Mouse (Mus musculus): ENCODE data around the gene Akap2.

The Akap2 gene

GRCm38 (mm10) chr4:57904638-57905037, 187.2 kb downstream of the Akap2 start:
- DNase-seq (ENCODE audit: low spot score in 2 of 2): no peak

DNA sequence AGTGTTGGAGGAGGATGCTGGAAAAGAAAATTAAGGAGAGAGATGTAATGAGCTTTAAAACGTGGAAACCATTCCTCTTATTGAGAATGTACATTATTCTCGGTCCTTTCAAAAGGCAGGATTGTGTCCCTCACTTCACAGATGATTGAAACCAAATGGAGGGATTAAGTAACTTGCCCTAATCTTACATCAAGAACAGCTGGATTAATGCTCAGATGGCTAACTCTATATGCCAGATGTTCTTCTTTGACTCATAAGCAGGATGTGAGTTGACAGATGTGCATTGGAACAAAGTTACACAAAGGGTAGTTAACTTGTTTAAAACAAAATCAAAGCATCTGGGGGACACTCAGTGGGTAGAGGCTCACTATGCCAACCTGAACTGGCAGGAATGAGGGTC, 189.3 kb downstream of the Akap2 start:
- no peak for DNase-seq (ENCODE audit: low spot score in 2 of 2)

DNA sequence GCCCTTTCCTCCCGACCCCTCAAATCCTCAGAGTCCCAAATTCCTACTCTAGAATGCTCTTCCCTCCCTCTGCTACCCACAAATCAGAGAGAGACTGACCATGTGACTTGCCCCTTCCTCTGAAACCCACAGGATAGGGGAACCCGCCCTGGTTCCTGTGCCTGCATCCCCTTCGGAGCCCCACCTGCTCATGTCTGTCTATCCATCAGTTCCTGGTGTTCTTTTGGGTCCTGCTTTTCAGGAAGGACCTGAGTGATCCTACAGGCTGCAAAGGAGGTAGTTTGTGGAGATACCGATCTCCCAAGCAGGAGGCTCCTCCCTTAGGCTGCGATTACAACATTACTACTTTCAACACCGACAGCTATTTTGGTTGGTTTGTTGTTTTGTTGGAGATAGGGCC, 191.4 kb downstream of the Akap2 start:
- DNase-seq (ENCODE audit: low spot score in 2 of 2): no peak

- no peak for DNase-seq (ENCODE audit: low spot score in 2 of 2)
Measured at GRCm38 (mm10) chr4:57913021-57913420, 195.6 kb downstream of the Akap2 start.

- no peak for DNase-seq (ENCODE audit: low spot score in 2 of 2)
Measured at GRCm38 (mm10) chr4:57914193-57915190, 197.0 kb downstream of the Akap2 start.

GRCm38 (mm10) chr4:57915216-57915965, 197.9 kb downstream of the Akap2 start:
- no peak for DNase-seq (ENCODE audit: low spot score in 2 of 2)

GRCm38 (mm10) chr4:57916201-57916661, 198.8 kb downstream of the Akap2 start, which contains the start of gene D630039A03Rik:
D630039A03Rik (minus strand) TSS chr4:57916297.
- DNase-seq (ENCODE audit: low spot score in 2 of 2): no peak

DNA sequence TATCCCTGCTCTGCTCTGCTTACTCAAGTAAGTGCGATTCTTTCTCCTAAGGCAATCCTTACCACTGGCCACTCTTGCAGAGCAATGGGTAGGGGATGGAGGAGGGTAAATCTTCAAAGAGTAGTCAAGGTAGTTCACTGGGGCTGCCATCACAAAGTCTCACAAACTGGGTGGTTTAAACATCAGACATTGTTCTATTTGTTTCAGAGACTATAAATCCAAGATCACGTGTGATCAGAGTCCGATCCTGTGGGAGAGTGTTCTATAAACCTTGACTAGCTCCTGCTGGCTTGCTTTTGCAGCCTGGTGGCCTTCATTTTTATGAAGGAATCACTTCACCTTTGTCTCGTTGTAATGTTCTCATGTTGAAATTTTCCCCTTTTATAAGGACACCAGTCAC, 199.3 kb downstream of the Akap2 start:
- DNase-seq (ENCODE audit: low spot score in 2 of 2): no peak

DNA sequence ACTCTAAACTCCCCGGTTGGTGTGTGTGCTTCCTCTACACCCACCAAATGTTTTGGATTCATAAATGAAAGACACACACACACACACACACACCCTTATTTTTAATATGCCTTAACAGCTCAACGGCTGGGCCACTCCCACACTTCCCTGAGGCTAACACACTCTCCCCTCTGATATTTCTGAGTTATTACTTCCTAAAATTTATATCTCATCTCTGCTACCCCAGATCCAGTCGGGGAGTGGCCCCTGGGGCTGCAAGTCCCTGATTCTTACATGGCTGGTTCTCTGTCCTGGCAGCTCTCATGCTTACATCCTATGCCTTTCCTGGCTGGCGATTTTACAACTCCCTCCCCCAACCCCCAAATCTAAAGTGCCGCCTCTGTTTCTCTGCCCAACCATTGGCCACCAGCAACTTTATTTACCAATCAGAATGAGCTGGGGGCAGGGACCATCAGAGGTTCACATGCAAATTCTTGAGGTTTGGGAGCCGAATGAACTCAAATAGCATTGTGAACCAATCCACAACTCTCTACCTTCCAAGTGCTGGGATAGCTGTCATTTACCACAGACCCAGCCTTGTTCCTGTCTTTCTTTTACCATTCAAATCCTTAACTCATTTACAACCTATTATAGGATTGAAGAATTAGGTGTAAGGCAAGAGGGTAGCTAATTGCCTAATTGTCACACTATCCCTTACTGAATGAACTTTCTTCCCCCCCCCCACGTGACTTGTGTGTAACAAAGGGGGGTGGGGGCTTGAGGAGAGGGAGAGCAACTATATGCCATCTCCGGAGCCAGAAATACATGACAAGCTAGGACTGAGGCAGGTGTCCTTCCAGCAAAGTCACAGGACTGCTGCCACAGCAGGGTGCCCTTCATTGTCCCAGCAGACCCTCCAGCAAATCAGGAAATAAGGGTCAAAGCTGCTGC, 202.3 kb downstream of the Akap2 start:
- DNase-seq (ENCODE audit: low spot score in 2 of 2): no peak

DNA sequence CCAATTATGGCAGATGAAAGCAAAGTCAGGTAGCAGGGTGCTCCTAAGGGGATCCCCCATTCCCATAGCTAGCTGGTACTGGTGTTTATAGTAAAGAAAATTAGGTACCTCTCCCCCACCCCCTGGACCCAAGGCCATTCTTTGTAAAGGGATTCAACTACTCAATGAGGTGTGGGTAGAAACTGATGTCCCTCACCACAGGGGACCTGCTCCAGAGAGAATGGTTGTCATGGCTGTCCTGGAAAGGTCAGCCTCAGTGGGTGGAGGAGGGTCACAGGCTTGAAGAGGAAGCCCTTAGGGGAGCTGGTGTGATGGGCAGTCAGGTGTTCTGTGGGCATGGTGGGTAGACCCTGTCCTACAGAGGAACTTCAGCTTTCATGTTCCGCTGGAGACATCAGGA, 203.1 kb downstream of the Akap2 start:
- no peak for DNase-seq (ENCODE audit: low spot score in 2 of 2)

GRCm38 (mm10) chr4:57922171-57922570, 204.7 kb downstream of the Akap2 start:
- DNase-seq (ENCODE audit: low spot score in 2 of 2): no peak

DNA sequence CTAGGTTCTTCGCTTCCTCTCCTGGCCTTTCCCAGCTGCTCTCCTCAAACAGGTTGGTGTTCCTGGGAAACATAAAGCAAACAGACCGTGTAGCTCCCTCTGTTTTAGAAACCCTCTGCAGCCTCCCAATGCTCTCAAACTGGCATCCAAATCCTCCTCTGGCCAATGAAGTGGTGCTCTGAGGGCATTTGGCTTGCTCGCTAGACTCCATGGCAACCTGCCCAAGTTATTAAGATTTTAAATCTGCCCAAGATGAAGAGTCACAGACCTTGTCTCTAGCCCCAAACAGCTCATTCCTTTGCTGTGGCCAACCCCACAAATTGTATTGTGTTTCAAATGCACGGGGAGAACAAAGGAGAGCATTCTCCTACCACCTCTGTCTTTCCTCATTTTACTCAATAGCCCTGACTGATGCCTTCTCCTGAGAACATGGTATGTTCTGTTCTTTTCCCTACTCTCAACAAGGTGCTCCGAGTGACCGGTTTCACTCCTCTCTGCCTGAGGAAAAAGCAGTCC, 207.2 kb downstream of the Akap2 start:
- no peak for DNase-seq (ENCODE audit: low spot score in 2 of 2)

GRCm38 (mm10) chr4:57927464-57928205, 210.2 kb downstream of the Akap2 start:
- no peak for DNase-seq (ENCODE audit: low spot score in 2 of 2)

DNA sequence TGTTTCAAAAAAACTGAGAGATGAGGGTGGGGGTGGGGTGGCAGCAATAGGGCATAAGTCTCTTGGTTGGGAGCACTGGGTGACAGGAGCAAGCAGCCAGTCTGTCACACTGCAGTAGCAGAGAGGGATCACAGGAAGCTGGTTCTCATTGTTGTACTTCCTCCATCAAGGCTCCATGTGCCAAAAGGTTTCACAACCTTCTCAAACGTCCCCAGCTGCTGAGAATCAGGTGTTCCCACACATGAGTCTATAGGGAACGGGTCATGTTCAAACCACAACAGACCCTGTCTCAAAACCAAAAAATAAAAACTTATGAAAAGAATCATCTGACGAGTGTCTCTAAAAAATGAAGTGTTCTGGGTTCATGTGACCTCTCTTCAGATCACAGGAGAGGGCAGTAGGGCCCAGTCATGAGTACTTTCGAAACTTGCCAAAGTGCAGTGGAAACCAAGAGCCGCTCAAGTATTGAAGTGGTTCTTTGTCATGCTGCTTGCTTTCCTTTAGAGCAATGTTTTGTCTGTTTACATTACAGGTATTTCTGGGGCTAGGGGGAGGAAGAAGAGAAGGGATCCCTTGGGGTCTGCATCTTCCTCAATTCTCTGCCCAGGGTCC, 213.2 kb downstream of the Akap2 start:
- DNase-seq (ENCODE audit: low spot score in 2 of 2): no peak

- DNase-seq (ENCODE audit: low spot score in 2 of 2): no peak
Measured at GRCm38 (mm10) chr4:57934181-57934580, 216.7 kb downstream of the Akap2 start.

DNA sequence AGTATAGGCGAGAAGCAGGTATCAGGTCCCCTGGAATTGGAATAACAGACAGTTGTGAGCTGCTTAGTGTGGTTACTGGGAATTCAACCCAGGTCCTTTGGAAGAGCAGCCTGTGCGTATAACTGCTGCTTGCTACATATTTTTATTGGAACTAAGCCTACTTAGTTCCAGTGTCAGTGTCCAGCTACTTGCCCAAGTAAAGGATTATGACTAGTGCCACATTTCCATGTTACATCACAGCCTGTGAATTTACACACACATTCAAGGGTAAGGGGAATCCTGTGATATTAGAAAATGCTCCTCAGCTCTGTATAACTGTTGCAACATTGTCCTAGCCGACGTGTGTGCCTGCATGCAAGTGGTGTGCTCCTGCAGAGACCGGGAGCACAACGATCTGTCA, 219.8 kb downstream of the Akap2 start:
- no peak for DNase-seq (ENCODE audit: low spot score in 2 of 2)

DNA sequence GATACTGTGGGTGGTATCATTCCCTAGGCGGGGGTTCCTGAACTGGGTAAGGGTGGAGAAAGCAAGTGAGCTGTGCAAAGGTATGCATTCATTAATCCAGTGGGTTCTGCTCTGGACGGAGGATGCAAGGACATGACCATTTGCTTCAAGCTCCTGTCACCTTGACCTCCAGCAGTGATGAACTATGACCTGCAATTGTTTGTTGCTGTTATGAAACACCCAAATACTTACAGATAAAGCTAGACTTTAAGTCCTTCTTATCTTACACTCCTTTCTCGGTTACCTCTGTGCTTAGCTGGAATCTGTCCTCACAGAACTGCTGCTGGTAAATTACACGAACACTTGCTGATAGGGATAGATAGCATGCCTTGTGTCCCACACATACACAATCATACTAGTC, 223.2 kb downstream of the Akap2 start:
- no peak for DNase-seq (ENCODE audit: low spot score in 2 of 2)

DNA sequence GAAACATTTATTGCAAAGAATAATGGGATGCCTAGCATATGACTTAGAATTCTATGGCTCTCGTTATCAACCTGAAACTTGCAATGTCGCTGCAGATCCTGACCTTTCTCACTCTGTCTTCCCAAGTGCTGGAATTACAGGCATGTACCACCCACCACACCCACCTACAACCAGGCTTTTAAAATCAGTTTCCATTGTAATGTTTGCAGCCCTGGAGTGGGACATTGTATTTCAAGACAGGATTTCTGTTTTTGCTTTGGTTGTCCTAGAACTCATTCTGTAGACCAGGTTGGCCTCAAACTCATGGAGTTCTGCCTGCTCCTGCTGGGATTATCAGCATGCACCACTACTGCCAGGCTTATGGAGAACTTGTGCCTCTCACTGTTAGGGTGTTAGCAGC, 225.4 kb downstream of the Akap2 start:
- DNase-seq (ENCODE audit: low spot score in 2 of 2): no peak
